Mouse (Mus musculus): ENCODE results near the gene Rab25.

Rab25 gene

DNA sequence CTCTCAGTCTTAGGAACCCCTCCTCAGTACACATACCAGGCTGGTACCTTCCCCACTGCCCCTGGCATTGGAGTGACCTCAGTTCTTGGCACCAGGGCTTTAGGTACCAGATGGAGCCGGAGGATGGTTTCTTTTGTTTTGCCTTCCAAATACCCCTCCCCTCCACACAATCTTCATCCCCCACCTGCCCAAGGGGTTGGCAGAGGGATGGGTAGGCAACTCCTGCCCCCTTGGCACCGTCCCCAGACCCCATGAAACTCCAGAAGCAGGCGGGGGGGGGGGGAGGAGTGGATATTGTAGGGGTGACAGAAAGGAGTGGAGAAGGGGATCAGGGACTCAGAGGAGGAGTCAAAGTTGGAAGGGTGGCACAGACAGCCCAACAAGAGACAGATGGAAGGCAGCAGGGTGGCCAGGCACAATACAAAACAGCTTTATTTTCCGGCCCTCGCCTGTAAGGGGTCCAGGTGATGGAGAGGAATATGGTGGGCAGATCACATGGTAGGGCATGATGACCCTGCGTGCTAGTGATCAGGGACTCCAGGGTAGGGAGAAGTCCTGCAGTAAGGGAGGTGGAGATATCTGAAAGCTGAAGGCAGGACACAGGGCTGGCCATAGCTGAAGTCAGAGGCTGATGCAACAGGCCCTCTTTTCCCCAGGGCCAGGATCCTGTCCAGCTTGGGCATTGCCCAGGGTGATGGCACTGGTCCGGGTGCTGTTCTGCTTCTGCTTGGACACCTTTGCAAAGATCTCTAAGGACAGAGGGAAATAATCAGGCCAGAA is 6.3 kb downstream of the Rab25 start:
- DNase-seq (ENCODE audit: low read depth) = no peak

DNA sequence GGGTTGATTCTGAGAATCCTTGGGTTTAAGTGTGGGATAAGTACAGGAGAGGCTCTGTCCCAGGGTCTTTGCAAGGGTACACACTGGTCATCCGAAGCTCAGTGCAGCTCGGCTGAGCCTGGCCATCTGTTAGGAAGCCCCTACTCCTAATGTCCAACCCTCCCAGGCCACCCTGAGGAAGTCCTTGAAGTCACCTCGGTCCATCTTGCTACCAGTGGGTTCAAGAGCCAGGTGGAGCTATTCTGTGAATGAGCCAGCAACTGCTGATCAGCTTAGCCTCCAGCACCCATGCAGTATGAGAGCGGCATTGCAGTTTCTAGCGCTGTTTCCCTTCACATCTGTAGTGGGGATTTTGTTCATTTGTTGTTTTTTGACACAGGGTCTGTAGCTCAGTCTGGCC is 8.0 kb downstream of the Rab25 start:
- DNase-seq (ENCODE audit: low read depth) = no peak

DNA sequence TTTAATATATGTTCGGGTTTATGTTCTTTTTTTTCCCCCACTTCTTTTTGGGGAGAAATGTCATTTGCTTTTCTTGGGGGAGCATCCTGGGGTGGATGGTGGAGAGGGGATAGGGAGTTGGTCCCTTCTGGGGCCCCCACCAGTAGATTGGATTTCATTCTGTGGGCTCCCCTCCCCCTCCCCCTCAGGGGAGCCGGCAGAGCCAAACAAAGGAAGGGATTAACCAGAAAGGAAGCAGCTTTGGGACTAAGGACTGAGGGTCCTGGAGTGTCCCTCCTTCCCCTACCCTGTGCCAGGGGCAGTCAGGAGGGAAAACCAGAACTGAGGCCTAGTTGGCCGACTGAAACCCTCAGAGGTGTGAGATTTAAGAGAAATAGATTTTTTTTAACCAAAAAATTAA is 8.7 kb downstream of the Rab25 start:
- no peak for DNase-seq (ENCODE audit: low read depth)

DNA sequence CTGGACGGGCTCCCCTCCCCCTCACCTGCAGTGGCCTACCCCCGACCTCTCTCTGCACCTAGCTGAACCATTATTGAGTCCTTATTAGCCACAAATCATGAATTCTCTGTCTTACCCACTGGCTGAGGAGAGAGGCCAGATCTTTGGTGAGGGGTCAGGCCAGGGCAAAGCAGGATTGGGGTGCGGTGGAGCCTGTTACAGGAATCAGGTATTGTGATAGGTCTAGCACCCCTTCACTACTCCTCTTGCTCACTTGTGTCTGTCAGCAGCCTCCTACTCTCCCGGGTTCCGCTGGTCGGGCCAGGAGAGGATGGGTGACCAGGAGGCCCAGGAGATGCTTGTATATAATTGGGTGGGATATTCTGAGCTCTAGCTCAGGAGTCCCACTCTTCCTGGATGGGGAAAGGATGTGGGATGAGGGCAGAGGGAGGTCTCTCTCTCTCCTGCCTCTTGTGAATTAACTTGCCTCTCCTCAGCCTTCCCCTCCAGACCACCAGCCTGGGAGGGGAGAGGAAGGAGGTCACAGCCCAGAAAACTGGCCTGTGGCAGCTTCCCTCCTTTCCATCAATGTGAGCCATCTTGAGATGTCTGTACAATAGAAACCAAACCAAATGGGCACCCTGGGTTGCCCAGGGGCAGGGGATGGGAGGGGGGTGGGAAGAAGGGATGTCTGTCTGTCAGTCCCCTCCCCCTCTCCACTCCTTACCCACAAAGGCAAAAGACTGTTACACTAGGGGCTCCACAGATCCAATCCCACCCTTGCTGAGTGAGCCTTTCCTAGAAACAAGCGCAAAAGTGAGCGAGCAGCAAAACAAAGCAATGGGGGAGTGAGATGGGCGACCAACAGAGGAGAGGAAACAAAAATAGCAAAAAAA is 9.6 kb downstream of the Rab25 start:
- DNase-seq (ENCODE audit: low read depth) = no peak

DNA sequence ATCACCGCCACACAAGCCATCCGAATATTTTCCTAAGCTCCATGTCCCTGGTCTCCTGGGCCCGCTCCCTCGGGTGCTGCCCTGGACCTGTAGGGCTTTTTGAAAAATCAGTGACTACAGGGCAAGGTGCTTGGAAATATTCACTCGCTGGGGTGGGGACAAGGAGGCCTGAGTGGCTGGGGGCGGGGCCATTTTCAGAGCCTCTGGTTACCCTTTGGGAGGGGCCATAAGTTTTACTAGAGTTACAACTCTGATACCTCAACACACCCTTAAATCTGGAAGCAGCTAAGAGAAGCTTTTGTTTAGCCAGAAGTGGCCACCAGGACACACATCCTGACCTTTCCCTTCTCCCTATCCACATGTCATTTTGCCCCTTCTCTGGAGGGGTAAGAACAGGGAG is 11.0 kb downstream of the Rab25 start:
- DNase-seq (ENCODE audit: low read depth) = no peak

DNA sequence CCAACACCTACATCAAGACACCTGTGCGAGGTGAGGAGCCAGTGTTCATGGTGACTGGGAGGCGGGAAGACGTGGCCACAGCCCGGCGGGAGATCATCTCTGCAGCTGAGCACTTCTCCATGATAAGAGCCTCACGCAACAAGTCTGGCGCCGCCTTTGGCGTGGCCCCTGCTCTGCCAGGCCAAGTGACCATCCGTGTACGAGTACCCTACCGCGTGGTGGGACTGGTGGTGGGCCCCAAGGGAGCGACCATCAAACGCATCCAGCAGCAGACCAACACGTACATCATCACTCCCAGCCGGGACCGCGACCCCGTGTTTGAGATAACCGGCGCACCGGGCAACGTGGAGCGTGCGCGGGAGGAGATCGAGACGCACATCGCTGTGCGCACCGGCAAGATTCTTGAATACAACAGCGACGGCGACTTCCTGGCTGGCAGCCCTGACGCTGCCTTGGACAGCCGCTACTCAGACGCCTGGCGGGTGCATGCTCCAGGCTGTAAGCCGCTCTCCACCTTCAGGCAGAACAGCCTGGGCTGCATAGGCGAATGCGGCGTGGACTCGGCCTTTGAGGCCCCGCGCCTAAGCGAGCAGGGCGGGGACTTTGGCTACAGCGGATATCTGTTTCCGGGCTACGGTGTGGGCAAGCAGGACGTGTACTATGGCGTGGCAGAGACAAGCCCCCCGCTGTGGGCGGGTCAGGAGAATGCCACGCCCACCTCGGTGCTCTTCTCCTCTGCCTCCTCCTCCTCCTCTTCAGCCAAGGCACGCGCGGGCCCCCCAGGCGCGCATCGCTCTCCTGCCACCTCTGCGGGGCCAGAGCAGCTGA is 11.8 kb downstream of the Rab25 start:
- peak; percentile 21 for DNase-seq (ENCODE audit: low read depth)

DNA sequence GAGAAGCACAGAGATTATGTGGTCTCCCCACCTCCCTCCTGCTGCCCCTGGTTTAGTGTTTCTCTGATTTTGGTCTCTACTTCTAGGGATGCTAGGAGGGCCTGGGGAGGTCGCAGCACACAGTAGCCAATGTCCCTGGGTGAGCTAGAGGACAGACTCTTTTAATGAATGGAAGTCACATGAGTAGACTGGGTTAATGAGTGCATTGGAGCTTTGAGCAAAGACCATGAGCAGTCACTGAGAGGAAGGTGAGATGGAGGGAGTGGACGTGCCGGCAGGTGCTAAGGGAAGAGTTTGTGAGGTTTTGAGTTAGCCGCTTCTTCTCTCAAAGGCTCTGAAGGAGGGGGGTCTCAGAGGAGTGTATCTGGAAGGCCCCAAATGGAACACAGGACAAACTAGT is 12.6 kb downstream of the Rab25 start:
- DNase-seq (ENCODE audit: low read depth) = no peak

DNA sequence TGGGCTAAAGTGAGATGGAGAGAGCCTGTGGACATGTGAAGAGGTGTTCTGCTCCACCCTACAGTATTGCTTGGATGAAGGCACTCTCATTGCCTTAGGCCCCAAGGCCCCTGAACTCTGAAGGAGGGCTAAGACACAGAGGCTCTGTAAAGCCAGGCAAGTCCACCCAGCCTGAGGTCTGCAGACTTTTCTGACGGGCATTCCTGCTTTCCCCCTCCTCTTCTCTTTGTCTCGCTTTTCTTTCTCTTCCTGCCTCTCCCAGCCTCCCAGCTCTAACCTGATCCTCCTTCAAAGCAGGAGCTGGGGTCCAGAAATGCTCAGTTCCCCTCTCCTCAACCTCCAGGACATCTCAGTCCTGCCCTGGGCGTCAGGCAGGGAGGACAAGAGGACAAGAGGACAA is 13.1 kb downstream of the Rab25 start:
- DNase-seq (ENCODE audit: low read depth) = no peak

DNA sequence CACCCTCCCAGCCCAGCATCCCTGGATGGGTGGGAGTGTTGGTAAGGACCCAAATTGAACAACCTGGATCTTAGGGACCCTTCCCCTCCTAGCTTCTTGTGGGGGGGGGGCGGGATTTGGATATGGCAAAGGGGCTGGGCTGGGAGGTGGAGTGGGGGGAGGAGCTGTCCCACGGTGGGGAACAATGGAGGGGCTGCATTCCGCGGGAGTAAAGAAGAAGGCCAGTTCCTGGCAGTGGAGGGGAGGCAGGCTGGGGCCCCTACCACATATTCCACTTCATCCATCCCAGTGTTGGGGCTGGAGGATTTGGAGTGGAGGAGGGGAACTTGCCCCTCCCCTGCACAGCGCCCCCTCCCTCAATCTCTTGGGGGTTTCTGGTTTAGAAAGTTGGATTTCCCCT is 14.4 kb downstream of the Rab25 start:
- no peak for DNase-seq (ENCODE audit: low read depth)

DNA sequence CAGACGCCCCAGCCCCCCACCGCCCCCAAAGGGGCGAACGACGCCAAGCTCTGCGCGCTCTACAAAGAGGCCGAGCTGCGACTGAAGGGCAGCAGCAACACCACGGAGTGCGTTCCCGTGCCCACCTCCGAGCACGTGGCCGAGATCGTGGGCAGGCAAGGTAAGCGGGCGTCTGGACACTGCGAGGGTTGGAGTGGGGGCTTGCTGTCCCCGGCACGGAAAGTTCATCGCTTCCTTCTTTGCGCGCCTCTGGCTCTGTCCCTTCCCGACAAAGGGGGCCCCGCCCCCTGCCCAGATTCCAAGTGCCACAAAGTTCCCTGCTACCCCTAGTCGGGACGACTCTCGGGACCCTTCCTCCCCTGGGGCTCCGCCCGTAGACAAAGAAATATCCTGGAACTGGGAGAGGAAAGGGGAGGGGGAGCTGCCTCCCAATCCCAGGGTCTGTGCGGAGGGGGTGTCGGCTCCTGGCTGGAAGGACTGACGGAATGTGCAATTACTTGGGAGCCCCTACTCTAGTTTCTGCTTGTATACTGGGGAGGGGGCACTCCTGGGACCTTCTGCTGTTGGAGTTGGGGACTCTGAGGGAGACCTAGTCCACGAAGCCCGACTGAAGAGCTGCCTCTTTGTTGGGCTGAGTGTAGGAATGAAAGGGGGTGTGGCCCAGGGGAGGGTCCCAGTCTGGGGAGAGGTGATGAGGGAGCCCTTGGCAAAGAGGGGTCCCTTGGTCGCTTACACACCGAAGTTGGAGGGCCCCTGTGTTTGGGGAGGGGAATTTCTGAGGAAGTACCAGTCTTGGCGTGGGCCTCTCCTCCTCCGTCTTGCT is 15.2 kb downstream of the Rab25 start:
- peak; percentile 44 for DNase-seq (ENCODE audit: low read depth)

DNA sequence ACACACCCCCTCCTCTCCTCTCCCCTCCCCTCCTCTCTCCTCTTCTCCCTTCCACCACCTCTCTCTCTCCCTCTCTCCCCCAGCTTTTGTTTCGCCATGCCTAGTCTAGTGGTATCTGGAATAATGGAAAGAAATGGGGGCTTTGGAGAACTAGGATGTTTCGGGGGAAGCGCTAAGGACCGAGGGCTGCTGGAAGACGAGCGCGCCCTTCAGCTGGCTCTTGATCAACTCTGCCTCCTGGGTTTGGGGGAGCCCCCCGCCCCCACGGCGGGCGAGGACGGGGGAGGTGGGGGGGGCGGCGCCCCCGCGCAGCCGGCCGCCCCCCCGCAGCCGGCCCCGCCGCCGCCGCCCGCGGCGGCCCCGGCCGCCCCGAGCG is 15.8 kb downstream of the Rab25 start, which contains the start of gene Mex3a:
Mex3a (plus strand) TSS at position 97 of the 376 bp plus-strand sequence.
- DNase-seq (ENCODE audit: low read depth) = no peak

DNA sequence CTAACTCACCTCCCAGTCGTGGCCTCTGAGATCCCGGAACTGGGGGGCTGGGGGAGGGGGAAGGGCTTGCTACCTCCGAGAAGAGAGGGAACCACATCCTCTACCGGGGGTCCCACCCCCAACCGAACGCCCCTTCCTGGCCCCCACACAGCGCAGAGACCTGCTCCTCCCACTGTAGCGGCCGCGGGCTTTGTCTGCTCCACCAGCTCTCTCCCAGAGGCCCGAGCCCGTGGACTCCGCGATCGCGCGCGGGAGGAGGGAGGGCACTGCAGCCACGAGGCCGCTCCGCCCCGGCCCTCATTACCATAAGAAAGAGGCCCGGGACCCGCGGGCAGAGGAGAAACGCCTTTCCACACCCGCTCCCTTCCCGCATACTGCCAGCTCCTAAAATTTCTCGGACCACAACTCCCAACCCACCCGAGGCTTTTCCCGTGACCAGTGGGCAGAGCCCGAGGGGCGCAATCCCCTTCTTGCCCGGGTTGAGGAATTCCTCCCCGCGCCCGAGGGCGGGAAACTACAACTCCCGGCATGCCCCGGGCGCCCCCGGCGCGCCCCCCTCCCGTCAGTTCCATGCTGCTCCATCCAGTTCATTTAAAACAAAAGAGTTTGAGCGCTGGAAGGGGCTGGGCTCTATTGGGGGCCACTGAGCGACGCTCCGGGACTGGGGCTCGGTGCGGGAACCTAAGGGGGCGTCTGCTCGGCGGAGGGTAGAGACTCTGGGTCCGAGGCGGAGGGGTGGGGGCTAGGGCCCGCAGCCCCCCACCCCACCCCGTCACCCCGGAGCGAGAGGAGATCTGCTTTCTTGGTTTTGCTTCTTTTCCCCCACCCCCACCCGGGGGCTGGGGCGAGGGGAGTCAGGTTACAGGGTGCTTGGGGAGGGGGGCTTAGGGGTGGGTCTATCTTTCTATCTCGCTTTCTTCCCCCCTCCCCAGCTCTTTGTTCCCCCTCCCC is 16.5 kb downstream of the Rab25 start:
- peak; percentile 86 for DNase-seq (ENCODE audit: low read depth)

DNA sequence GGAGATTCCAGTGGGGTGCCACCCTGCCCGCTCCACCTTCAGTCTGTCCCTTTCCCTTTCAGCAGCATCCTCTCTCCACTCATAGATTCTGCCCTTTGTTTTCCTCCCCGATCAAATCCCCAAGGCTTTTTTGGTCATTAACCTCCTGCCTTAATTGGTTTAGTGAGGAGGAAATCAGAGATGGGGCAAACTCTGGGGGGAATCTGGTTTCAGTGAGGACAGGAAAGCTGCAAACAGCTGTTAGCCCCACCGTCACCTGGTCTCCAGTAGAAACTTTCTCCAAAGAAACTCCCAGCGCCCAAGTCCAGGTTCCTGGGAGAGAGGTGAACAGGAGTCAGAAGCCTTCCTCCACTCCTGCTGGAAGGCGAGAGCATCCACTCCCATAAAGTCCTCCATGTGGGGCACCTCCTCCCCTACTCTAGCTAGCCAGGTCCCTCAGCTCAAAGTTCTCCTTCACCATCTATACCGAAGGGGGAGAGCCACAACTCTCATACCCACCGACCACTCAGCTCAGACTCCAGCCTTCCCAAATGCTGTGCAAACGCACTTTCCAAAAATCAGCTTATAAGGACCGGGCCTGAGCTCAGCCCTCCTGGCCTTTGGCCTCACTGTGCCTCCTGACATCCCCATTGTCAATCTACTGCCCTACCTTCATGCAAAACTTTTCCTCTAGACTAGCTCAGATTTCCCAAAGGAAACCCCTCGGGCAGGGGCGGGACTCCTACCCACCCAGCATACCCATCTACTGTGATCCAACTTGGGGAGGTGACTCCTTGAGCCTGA is 17.8 kb downstream of the Rab25 start:
- DNase-seq (ENCODE audit: low read depth) = peak; percentile 22

DNA sequence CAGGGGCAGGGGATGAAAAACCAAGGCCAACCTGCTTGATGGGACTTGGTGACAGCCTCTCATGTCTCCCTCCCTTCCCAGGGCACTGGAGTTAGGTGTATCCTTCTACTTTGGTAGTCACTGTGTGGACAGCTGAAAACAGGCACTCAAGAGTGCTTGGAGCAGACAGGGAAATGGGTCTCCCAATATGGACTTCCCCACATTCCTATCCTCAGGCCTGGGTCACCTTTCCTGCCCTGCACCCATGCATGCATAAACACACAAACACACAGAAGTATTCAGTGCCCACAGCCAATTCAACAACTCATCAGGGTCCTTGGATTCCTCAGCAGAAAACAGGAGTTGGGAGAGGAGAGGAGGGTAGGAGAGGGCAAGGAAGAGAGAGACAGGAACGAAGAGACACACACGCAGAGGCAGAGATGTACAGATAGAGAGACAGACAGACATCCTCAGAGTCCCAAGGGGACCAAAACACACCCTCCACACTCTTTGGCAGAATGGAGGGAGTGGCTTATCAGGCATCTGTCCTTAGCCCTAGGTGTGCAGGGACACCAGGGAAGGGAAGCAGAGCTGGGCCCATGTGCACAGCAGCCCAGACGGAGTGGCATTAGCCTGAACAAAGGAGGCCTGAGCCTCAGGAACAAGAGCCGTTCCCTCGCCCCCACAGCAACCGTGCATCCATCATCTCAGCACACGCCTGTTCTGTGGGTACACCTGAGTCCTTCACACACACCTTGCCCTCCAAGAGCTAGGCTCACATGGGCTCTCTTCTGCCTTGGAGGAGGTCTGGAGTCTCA is 18.7 kb downstream of the Rab25 start:
- peak; percentile 21 for DNase-seq (ENCODE audit: low read depth)

DNA sequence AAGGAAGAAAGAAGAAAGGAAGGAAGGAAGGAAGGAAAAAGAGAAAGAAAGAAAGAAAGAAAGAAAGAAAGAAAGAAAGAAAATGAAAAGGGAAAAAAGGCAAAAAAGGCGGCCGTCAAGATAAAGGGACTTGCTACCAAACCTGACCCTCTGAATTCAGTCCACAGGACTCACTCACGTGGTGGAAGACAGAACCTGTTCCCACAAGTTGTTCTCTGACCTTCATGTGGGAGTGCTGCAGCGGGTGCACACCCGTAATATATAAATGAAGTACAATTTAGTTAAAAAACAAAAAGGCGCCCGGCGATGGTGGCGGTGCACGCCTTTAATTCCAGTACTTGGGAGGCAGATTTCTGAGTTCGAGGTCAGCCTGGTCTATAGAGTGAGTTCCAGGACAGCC is 19.5 kb downstream of the Rab25 start:
- no peak for DNase-seq (ENCODE audit: low read depth)

DNA sequence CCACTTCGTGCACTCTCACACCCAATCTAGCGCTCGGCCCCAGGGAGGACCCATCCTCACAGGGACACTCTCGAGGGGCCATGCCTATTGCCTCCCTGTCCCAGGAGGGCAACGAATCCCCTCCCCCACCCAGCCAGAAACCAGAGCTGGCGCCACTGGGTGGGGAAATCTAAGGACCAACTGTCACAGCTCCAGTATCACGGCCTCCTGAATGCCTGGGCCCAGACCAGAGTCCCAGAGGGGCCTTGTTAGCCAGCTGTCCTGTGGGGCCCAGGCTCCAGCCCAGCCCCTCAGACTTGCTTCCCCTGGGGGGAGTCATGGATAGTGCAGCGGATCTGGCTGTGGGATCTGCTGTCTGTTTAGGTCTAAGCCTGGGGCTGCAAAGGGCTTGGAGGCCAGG is 20.5 kb downstream of the Rab25 start:
- no peak for DNase-seq (ENCODE audit: low read depth)

DNA sequence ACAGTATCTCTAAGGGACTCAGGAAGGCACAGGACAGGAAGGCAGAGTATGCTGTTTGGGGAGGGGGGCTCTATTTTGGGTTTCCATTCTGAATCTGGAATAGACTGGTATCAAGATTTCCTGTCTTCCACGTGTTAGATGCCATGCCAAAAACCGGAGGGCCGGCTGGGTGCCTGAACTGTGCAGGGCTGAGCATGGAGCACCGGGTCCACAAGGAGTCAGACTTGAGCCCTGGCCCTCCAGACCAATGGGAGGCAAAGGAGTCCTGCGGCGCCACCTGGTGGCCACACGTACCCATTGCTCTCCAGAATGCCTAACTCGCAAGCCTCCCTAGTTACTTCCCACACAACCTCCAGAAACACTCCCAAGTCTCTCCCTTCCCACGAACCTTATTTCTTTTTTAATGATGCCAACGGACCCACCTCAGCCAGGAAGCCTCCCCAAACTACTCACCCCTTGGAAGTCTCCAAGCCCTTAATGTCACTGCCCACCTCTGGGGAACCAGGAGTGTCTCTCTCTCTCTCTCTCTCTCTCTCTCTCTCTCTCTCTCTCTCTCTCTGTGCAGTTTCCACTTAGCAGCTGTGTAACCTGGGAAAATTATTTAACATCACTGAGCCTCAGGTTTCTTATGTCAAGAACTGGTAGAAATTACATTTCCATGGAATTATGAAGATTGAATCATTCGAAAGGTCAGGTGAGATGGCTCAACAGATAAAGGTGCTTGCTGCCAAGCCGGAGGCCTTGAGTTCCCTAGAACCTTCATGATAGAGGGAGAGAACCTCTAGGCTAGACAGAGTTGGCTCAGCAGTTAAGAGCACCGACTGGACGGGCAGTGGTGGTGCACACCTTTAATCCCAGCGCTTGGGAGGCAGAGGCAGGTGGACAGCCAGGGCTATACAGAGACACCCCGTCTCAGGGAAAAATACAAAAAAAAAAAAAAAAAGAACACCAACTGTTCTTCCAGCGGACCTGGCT is 21.7 kb downstream of the Rab25 start:
- DNase-seq (ENCODE audit: low read depth) = peak; percentile 93

DNA sequence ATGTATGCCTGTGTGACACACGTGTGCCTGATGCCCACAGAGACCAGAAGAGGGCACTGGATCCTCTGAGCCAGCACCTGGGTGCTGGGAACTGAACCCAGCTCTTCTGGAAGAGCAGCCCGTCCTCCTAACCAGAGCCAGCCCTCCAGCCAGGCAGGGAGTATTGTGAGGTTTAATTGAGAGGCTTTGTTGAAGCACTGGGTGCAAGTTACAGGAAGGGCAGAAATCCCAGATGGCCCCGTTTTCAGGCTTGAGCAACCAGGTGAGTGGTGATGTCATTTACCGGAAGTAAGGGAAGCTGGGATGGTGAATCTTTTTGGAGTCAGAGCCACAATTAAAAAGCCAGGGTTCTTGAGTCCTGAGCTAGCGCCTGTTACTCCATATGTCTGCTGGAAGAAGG is 23.1 kb downstream of the Rab25 start:
- DNase-seq (ENCODE audit: low read depth) = peak; percentile 22
